In genomic region chr16:77237631-77238357, GRCm38 (mm10) we compare ENCODE assay signal across 14 mouse cellular contexts.
A peak's percentile ranks its signal among the peaks of the same experiment; 100 is the strongest.
DNase-seq lines count a peak whose midpoint lies in the region; ATAC-seq and TF ChIP-seq lines count a peak whose summit lies in the region.
"Had no signal": no experiment of that assay in that cellular context is flagged by ENCODE, and none has a peak within 500 bp of the region (broad histone marks: within the 10 kb centered on the region; RNA-seq: fewer than 3 reads in every experiment).

No protein-coding gene starts in this region.

- no peaks in the 10 kb centered on the region for H3K36me3 ChIP-seq in embryonic facial prominence, embryonic 14.5 days (ENCODE audit: control insufficient read depth, insufficient read depth, low read length)
- H3K36me3 ChIP-seq in hindbrain, embryonic 13.5 days: no peaks in the 10 kb centered on the region
- H3K36me3 ChIP-seq in neural tube, embryonic 13.5 days: no peaks in the 10 kb centered on the region
- no peaks in the 10 kb centered on the region for H3K36me3 ChIP-seq in liver, postnatal 0 days (replicated peaks; ENCODE audit: insufficient read depth, low read length)

- peak overlapping the region; percentile 67 for H3K27ac ChIP-seq in embryonic facial prominence, embryonic 14.5 days (replicated peaks; ENCODE audit: low read depth, low read length)
- peak overlapping the region; percentile 98 for H3K27ac ChIP-seq in hindbrain, embryonic 13.5 days
- H3K27ac ChIP-seq in neural tube, embryonic 13.5 days (replicated peaks): peak overlapping the region; percentile 96
- H3K27ac ChIP-seq in liver, postnatal 0 days (ENCODE audit: low read depth): no peak overlapping the region

- H3K4me1 ChIP-seq in embryonic facial prominence, embryonic 14.5 days (ENCODE audit: control insufficient read depth, insufficient read depth, low read length): peaks cover 18% of the 10 kb centered on the region
- H3K4me1 ChIP-seq in hindbrain, embryonic 13.5 days (replicated peaks): peaks cover 16% of the 10 kb centered on the region
- H3K4me1 ChIP-seq in neural tube, embryonic 13.5 days (replicated peaks): peaks cover 44% of the 10 kb centered on the region
- H3K4me1 ChIP-seq in liver, postnatal 0 days (ENCODE audit: insufficient read depth): no peaks in the 10 kb centered on the region

- 54% methylated on average over 7 of the region's 7 CpGs for WGBS in embryonic facial prominence, embryonic 14.5 days
- WGBS in hindbrain, embryonic 13.5 days: 30% methylated on average over 7 of the region's 7 CpGs
- 19% methylated on average over 7 of the region's 7 CpGs for WGBS in neural tube, embryonic 13.5 days
- WGBS in liver, postnatal 0 days (ENCODE audit: insufficient replicate concordance): 72% methylated on average over 7 of the region's 7 CpGs

- ATAC-seq in embryonic facial prominence, embryonic 14.5 days (ENCODE audit: low read depth): no peak
- no peak for ATAC-seq in hindbrain, embryonic 13.5 days (ENCODE audit: low FRiP score)
- ATAC-seq in neural tube, embryonic 13.5 days (ENCODE audit: low read depth): no peak
- no peak for ATAC-seq in liver, postnatal 0 days

- no peak for TF ChIP-seq CTCF in liver, postnatal 0 days (IDR thresholded peaks at IDR 0.05; ENCODE audit: low read depth)

- DNase-seq in frontal cortex, postnatal 36 days (ENCODE audit: low spot score in 2 of 2): peak; percentile 19 to 38
- DNase-seq in frontal cortex, postnatal 25 days (ENCODE audit: low spot score in 2 of 2): no peak
- peak; percentile 11 for DNase-seq in embryonic facial prominence, embryonic 14.5 days (ENCODE audit: low spot score)
- no peak for DNase-seq in lung, postnatal 14 days
- DNase-seq in liver, postnatal 0 days: no peak
- DNase-seq in urinary bladder, postnatal 4 days (ENCODE audit: low spot score in 2 of 2): no peak
- DNase-seq: adrenal gland, postnatal 25 days; B cell, adult 2 months; heart, postnatal 4 days; liver; lung, postnatal 36 days; spleen, adult 18-20 months had no signal

- H3K4me3 ChIP-seq in embryonic facial prominence, embryonic 14.5 days (ENCODE audit: low read depth, low read length): no peak overlapping the region
- H3K4me3 ChIP-seq in hindbrain, embryonic 13.5 days: peak overlapping the region; percentile 43
- peak overlapping the region; percentile 40 for H3K4me3 ChIP-seq in neural tube, embryonic 13.5 days
- H3K4me3 ChIP-seq in liver, postnatal 0 days (ENCODE audit: low read depth, low read length): no peak overlapping the region

- peak overlapping the region; percentile 56 for H3K4me2 ChIP-seq in embryonic facial prominence, embryonic 14.5 days (ENCODE audit: low read depth, low read length)
- peak overlapping the region; percentile 64 for H3K4me2 ChIP-seq in hindbrain, embryonic 13.5 days
- peak overlapping the region; percentile 57 for H3K4me2 ChIP-seq in neural tube, embryonic 13.5 days
- H3K4me2 ChIP-seq in liver, postnatal 0 days (ENCODE audit: low read depth, low read length): no peak overlapping the region

- H3K9ac ChIP-seq in embryonic facial prominence, embryonic 14.5 days (ENCODE audit: low read depth, low read length): no peak overlapping the region
- H3K9ac ChIP-seq in hindbrain, embryonic 13.5 days: peak overlapping the region; percentile 81
- peak overlapping the region; percentile 67 for H3K9ac ChIP-seq in neural tube, embryonic 13.5 days
- H3K9ac ChIP-seq in liver, postnatal 0 days (replicated peaks): no peak overlapping the region

- H3K27me3 ChIP-seq in embryonic facial prominence, embryonic 14.5 days (replicated peaks; ENCODE audit: control insufficient read depth, insufficient read depth, low read length): no peaks in the 10 kb centered on the region
- no peaks in the 10 kb centered on the region for H3K27me3 ChIP-seq in hindbrain, embryonic 13.5 days
- no peaks in the 10 kb centered on the region for H3K27me3 ChIP-seq in neural tube, embryonic 13.5 days
- H3K27me3 ChIP-seq in liver, postnatal 0 days (ENCODE audit: insufficient read depth, low read length): no peaks in the 10 kb centered on the region

- no peak for TF ChIP-seq EP300 in liver, postnatal 0 days (IDR thresholded peaks at IDR 0.05; ENCODE audit: low read depth)

- no peaks in the 10 kb centered on the region for H3K9me3 ChIP-seq in embryonic facial prominence, embryonic 14.5 days (ENCODE audit: control insufficient read depth, low read length)
- no peaks in the 10 kb centered on the region for H3K9me3 ChIP-seq in hindbrain, embryonic 13.5 days
- no peaks in the 10 kb centered on the region for H3K9me3 ChIP-seq in neural tube, embryonic 13.5 days
- no peaks in the 10 kb centered on the region for H3K9me3 ChIP-seq in liver, postnatal 0 days (ENCODE audit: low read length)

Comparison
In these comparisons a context has a peak if more than half of its experiments do, and no peak if none do; other contexts are left out.
1. DNase-seq: peak in frontal cortex, postnatal 36 days (2 of 2) and embryonic facial prominence, embryonic 14.5 days (single experiment); none in frontal cortex, postnatal 25 days (0 of 2), lung, postnatal 14 days (single experiment), liver, postnatal 0 days (single experiment) and urinary bladder, postnatal 4 days (0 of 2).
2. H3K4me3 ChIP-seq: peak in hindbrain, embryonic 13.5 days (single experiment) and neural tube, embryonic 13.5 days (single experiment); none in embryonic facial prominence, embryonic 14.5 days (single experiment) and liver, postnatal 0 days (single experiment).
3. H3K9ac ChIP-seq: peak in hindbrain, embryonic 13.5 days (single experiment) and neural tube, embryonic 13.5 days (single experiment); none in embryonic facial prominence, embryonic 14.5 days (single experiment) and liver, postnatal 0 days (single experiment).